Mouse (Mus musculus) spleen, postnatal 4 days (tissue): ENCODE results near the gene Map3k15.

ENCODE experiments used
- DNase-seq, 2 experiments: peaks; one replicate each; pipeline ENCODE4 v3.0.0; 2022; ENCODE audit warnings: low spot score in 2 of 2

The Map3k15 gene

GRCm38 (mm10) chrX:159988002-159988960 lies at the start of gene Map3k15:
Gene Map3k15 (plus strand): TSS chrX:159988433.
- DNase-seq, result peak; percentile 50 to 85

GRCm38 (mm10) chrX:159942569-159942968 lies 45.7 kb upstream of the Map3k15 start:
- no peak for DNase-seq

- DNase-seq, result no peak
These were observed 44.6 kb upstream of the Map3k15 start for GRCm38 (mm10) chrX:159943586-159943985.

GRCm38 (mm10) chrX:159953546-159954429 lies 34.4 kb upstream of the Map3k15 start:
- no peak for DNase-seq

- DNase-seq, result no peak
These were observed 33.8 kb upstream of the Map3k15 start for GRCm38 (mm10) chrX:159954430-159954779.

GRCm38 (mm10) chrX:159955433-159955832 lies 32.8 kb upstream of the Map3k15 start:
- DNase-seq, result no peak

- no peak for DNase-seq
These were observed 26.8 kb upstream of the Map3k15 start for GRCm38 (mm10) chrX:159961385-159961784.

- DNase-seq, result peak in 1 of 2 experiments; percentile 32
These were observed 25.0 kb upstream of the Map3k15 start for GRCm38 (mm10) chrX:159963273-159963672.

- DNase-seq, result no peak
These were observed 24.3 kb upstream of the Map3k15 start for GRCm38 (mm10) chrX:159963925-159964324.

GRCm38 (mm10) chrX:159969025-159969424 lies 19.2 kb upstream of the Map3k15 start:
- DNase-seq, result no peak

- no peak for DNase-seq
These were observed 17.0 kb upstream of the Map3k15 start for GRCm38 (mm10) chrX:159971091-159971779.

- DNase-seq, result no peak
These were observed 14.5 kb upstream of the Map3k15 start for GRCm38 (mm10) chrX:159973730-159974129.

GRCm38 (mm10) chrX:159976243-159976642 lies 12.0 kb upstream of the Map3k15 start:
- DNase-seq, result no peak

- DNase-seq, result no peak
These were observed 7.6 kb downstream of the Map3k15 start for GRCm38 (mm10) chrX:159995808-159996207.

GRCm38 (mm10) chrX:160053306-160053705 lies 65.1 kb downstream of the Map3k15 start:
- no peak for DNase-seq

GRCm38 (mm10) chrX:160054643-160055042 lies 66.4 kb downstream of the Map3k15 start:
- no peak for DNase-seq

- no peak for DNase-seq
These were observed 103.7 kb downstream of the Map3k15 start for GRCm38 (mm10) chrX:160091973-160092372.

GRCm38 (mm10) chrX:160107817-160108216 lies 119.6 kb downstream of the Map3k15 start:
- no peak for DNase-seq

GRCm38 (mm10) chrX:160113777-160114176 lies 125.5 kb downstream of the Map3k15 start:
- DNase-seq, result no peak

GRCm38 (mm10) chrX:160116074-160116473 lies 127.8 kb downstream of the Map3k15 start:
- peak in 1 of 2 experiments; percentile 12 for DNase-seq

- peak; percentile 42 to 76 for DNase-seq
These were observed 128.4 kb downstream of the Map3k15 start for GRCm38 (mm10) chrX:160116658-160117057.
